Mouse (Mus musculus): ENCODE measurements around the gene Cntnap3.

DNA sequence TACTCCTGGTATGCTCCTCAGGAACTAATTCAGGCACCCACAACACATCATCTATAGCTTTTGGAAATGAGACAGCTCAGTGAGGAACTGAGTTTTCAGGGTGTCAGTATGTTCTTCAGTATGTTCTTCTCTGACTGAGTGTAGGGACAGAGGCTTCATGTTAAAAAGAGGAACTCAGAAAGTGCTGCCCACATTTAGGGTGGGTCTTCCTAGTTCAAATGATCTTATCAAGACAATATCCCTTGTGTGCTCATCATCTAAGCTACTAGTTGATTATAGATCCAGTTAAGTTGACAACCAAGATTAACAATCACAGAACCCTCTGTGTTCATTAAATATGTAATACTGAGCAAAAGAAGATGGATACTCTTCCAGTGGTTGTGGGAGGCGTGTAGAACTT lies 211.3 kb downstream of the Cntnap3 start:
- TF ChIP-seq POLR2AphosphoS2 (IDR thresholded peaks at IDR 0.05; ENCODE audit: insufficient read length, low read depth) (no peak), POLR2A (IDR thresholded peaks at IDR 0.05; ENCODE audit: insufficient read length, low read depth) (no peak)

All from myocyte (in vitro differentiated cells).